Mouse (Mus musculus): ENCODE results near the gene Dram1. TPM values are rescaled to one million over a fixed set of nuclear protein-coding genes. Genes with fewer than 3 reads are reported as not detected.

Dram1 gene
- total RNA-seq, 2 experiments from 2014 or later, result 2.5 to 2.6 TPM

- no peak for DNase-seq
These were observed 91.6 kb downstream of the Dram1 start for GRCm38 (mm10) chr10:88287261-88287660.

DNA sequence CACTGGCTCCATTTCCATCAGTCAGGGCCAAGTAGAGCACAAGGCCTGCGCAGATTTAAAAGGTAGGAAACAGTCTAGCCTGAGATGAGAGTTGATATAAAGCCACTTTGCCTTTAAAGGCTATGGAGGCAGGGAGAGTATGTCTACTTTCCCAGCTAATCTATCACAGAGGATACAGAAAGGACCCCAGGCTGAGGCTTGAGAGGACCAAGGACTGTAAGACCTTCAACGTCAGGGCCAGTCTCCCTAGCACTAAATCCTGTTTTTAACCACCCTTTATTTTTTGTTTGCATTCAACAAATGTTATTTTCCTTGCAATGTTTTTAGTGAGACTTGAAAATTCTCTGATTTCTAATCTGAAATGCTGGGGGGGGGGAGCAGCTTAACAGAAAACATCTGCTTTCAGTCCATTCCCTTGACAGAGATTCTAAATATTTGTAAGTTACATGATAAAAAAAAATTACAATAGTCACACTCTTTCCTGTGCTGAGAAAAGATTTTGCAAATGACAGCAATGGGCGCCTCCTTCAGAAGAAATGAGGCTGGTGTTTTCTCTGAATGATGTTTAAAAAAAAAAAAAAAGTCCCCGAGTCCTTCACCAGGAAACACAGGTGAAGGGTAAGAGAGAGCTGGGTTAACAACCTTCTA is 94.4 kb downstream of the Dram1 start:
- no peak for DNase-seq

DNA sequence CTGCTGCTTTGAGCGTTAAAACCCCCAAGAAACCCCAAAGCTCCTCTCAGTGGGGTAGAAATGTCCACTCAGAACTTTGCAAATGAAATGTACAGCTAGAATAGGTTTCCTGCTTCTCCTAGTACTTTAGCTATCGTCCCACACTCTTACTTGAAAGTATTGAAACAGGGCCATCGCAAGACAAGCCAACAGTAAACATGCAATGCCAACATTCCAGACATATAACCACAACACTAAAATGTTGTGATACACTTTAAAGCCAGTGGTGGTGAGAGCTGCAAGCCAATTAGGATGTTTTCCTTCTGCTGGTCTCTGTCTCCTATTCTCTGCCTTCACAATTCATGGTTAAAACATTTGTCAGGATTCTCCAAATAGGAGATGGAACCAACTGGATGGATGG is 97.2 kb downstream of the Dram1 start:
- no peak for DNase-seq

GRCm38 (mm10) chr10:88274045-88274444 is 104.8 kb downstream of the Dram1 start:
- DNase-seq, result no peak

Other genes with a start within 250 kb of the Dram1 start
- gene Parpbp, start 232.1 kb downstream of the Dram1 start, total RNA-seq (2021), result 1 to 10 TPM; 1.7 to 2.1 TPM
- 1 to 10 TPM; 6.3 to 8.2 TPM for gene Nup37, start 232.1 kb downstream of the Dram1 start, total RNA-seq (2021)
- gene Washc3, start 178.0 kb downstream of the Dram1 start, total RNA-seq (2021), result 10 to 100 TPM; 37.8 to 42.1 TPM
- 10 to 100 TPM; 11.9 to 13.5 TPM for gene Gnptab, start 52 bp upstream of the Dram1 start, total RNA-seq (2021)
- not detected for gene Sycp3, start 80.5 kb upstream of the Dram1 start, total RNA-seq (2021)
- gene Chpt1, start 125.0 kb upstream of the Dram1 start, total RNA-seq (2021), result 10 to 100 TPM; 37.6 to 44.9 TPM
- 1,000 to 10,000 TPM; 1,127 to 1,330 TPM for gene Mybpc1, start 226.1 kb upstream of the Dram1 start, total RNA-seq (2021)